Mouse (Mus musculus): ENCODE data around the gene Crhr1. TPM values are rescaled to one million over a fixed set of nuclear protein-coding genes. Genes with fewer than 3 reads are reported as not detected.

The Crhr1 gene
- polyA plus RNA-seq, 1 experiment, result not detected

DNA sequence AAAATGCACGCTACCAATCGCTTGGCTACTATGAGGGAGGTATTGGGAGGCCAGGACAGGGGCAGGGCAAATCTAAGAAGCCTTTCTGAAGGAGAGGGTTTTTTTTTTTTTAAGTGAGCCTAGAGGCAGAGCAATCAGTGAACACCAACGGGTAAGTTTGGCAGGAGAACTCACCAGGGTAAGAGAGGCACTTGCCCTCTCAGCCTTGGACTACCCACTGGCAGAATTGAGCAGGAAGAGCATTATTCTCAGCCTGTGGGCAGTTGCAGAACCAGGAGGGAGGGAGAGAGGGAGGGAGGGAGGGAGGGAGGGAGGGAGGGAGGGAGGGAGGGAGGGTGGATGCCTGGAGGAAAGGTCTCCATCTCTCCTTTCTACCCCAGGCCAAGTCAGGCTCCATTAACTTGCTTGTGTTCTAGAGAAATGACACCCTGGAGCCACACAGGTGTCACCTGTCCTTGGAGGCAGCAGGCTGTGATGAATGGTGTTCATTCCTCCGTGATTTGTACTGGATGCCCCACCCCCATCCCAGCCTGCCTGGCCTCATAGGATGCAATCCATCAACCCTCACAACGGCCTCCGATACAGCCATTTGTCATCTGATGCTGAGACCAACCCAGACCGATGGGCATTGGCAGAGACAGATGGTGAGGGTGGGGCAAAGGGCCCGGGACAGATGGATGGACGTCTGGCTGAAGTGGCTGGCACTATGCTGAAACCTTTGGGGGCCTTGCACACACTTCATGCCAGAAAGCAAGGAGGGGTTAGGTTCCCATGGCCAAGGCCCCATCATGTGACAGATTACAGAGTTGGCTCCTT, 22.4 kb downstream of the Crhr1 start:
- Histone ChIP-seq H3K79me2 (ENCODE audit: control insufficient read depth, insufficient read depth) (no peaks in the 10 kb centered on the region), H3K27me3 (ENCODE audit: control insufficient read depth, insufficient read depth, insufficient read length) (peaks cover 25% of the 10 kb centered on the region), H3K4me2 (ENCODE audit: low read depth) (no peak overlapping the region), H3ac (ENCODE audit: control insufficient read depth, insufficient read length) (no peak overlapping the region), H3K36me3 (ENCODE audit: control insufficient read depth, insufficient read depth) (no peaks in the 10 kb centered on the region), H3K4me3 (no peak overlapping the region)
- TF ChIP-seq POLR2A (IDR thresholded peaks at IDR 0.05; ENCODE audit: insufficient read length, low read depth), result no peak
- no peak for TF ChIP-seq MYOD1 (IDR thresholded peaks at IDR 0.05; ENCODE audit: control insufficient read depth in 1 of 3, insufficient read length in 2 of 3, low read depth in 2 of 3)
- no peak for TF ChIP-seq MYOG (IDR thresholded peaks at IDR 0.05; ENCODE audit: control insufficient read depth in 1 of 3, insufficient read depth in 1 of 3, insufficient read length in 2 of 3, low read depth in 2 of 3)
- no peak for TF ChIP-seq POLR2AphosphoS2 (IDR thresholded peaks at IDR 0.05; ENCODE audit: insufficient read length, low read depth)
- no peak for TF ChIP-seq CEBPB (IDR thresholded peaks at IDR 0.05; ENCODE audit: insufficient read depth, poor library complexity, severe bottlenecking)
- no peak for TF ChIP-seq TCF12 (IDR thresholded peaks at IDR 0.05; ENCODE audit: insufficient read depth, poor library complexity, severe bottlenecking)
- no peak for TF ChIP-seq E2F4 (IDR thresholded peaks at IDR 0.05; ENCODE audit: insufficient read depth)
- no peak for TF ChIP-seq MAX (IDR thresholded peaks at IDR 0.05; ENCODE audit: low read depth)
- no peak for TF ChIP-seq REST (IDR thresholded peaks at IDR 0.05; ENCODE audit: insufficient read depth, insufficient read length)
- TF ChIP-seq SRF (IDR thresholded peaks at IDR 0.05; ENCODE audit: control insufficient read depth, insufficient read length, low read depth), result no peak
- no peak for TF ChIP-seq USF1 (IDR thresholded peaks at IDR 0.05; ENCODE audit: low read depth)
- no peak for TF ChIP-seq TCF3 (IDR thresholded peaks at IDR 0.05; ENCODE audit: insufficient read length, low read depth)

DNA sequence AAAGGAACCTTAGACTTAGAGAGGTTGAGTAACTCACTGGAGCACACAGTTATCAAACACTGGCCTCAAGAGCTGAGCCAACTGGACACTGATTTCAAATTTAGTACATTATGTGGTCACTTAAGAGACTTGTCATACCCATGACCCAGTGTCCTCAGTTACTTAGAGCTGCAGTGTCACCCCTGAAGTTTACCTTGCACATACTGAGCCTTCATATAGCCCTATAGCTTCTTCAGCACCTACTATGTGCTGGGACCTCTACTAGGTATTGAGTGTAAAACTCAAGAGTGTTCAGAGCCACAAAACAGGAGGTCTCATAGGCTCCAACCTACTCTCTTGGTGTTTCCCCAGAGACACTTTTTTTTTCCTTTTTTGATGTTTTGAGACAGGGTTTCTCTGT, 23.2 kb downstream of the Crhr1 start:
- TF ChIP-seq USF1 (IDR thresholded peaks at IDR 0.05; ENCODE audit: low read depth), result no peak
- TF ChIP-seq POLR2A (IDR thresholded peaks at IDR 0.05; ENCODE audit: insufficient read length, low read depth), result no peak
- TF ChIP-seq SRF (IDR thresholded peaks at IDR 0.05; ENCODE audit: control insufficient read depth, insufficient read length, low read depth), result no peak
- TF ChIP-seq MYOD1 (IDR thresholded peaks at IDR 0.05; ENCODE audit: control insufficient read depth in 1 of 3, insufficient read length in 2 of 3, low read depth in 2 of 3), result no peak
- no peak for TF ChIP-seq E2F4 (IDR thresholded peaks at IDR 0.05; ENCODE audit: insufficient read depth)
- no peak for TF ChIP-seq MYOG (IDR thresholded peaks at IDR 0.05; ENCODE audit: control insufficient read depth in 1 of 3, insufficient read depth in 1 of 3, insufficient read length in 2 of 3, low read depth in 2 of 3)
- TF ChIP-seq POLR2AphosphoS2 (IDR thresholded peaks at IDR 0.05; ENCODE audit: insufficient read length, low read depth), result no peak
- H3K79me2 ChIP-seq (ENCODE audit: control insufficient read depth, insufficient read depth), result no peaks in the 10 kb centered on the region
- H3ac ChIP-seq (ENCODE audit: control insufficient read depth, insufficient read length), result no peak overlapping the region
- no peak overlapping the region for H3K4me2 ChIP-seq (ENCODE audit: low read depth)
- H3K27me3 ChIP-seq (ENCODE audit: control insufficient read depth, insufficient read depth, insufficient read length), result peaks cover 25% of the 10 kb centered on the region
- H3K36me3 ChIP-seq (ENCODE audit: control insufficient read depth, insufficient read depth), result no peaks in the 10 kb centered on the region
- no peak overlapping the region for H3K4me3 ChIP-seq

DNA sequence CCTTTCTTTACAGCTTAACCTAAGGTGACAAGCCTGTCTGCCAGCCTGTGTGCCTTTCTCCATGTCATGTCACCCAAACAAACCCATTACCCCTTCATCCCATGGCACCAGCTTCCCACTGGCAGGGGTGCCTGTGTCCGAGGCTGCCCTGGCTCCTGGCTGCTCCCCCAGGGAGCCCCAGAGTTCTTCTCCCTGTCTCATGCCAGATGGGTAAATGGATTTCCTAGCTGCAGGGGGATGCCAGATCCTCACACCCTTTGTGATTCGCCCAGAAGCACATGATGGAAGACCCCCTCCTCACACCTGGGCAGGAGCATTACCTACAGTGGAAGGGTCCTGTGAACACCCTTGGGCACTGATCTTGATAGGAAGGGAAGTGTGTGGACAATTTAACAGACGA, 23.7 kb downstream of the Crhr1 start:
- H3K27me3 ChIP-seq (ENCODE audit: control insufficient read depth, insufficient read depth, insufficient read length), result peaks cover 22% of the 10 kb centered on the region
- H3K4me2 ChIP-seq (ENCODE audit: low read depth), result no peak overlapping the region
- H3ac ChIP-seq (ENCODE audit: control insufficient read depth, insufficient read length), result no peak overlapping the region
- TF ChIP-seq MYOD1 (IDR thresholded peaks at IDR 0.05; ENCODE audit: control insufficient read depth in 1 of 3, insufficient read length in 2 of 3, low read depth in 2 of 3), result no peak
- TF ChIP-seq MYOG (IDR thresholded peaks at IDR 0.05; ENCODE audit: control insufficient read depth in 1 of 3, insufficient read depth in 1 of 3, insufficient read length in 2 of 3, low read depth in 2 of 3), result no peak
- TF ChIP-seq CEBPB (IDR thresholded peaks at IDR 0.05; ENCODE audit: insufficient read depth, poor library complexity, severe bottlenecking), result no peak
- TF ChIP-seq E2F4 (IDR thresholded peaks at IDR 0.05; ENCODE audit: insufficient read depth), result no peak
- no peak for TF ChIP-seq POLR2A (IDR thresholded peaks at IDR 0.05; ENCODE audit: insufficient read length, low read depth)
- TF ChIP-seq SRF (IDR thresholded peaks at IDR 0.05; ENCODE audit: control insufficient read depth, insufficient read length, low read depth), result no peak
- TF ChIP-seq USF1 (IDR thresholded peaks at IDR 0.05; ENCODE audit: low read depth), result no peak
- TF ChIP-seq TCF12 (IDR thresholded peaks at IDR 0.05; ENCODE audit: insufficient read depth, poor library complexity, severe bottlenecking), result no peak
- no peak for TF ChIP-seq MAX (IDR thresholded peaks at IDR 0.05; ENCODE audit: low read depth)
- no peak for TF ChIP-seq REST (IDR thresholded peaks at IDR 0.05; ENCODE audit: insufficient read depth, insufficient read length)
- no peak for TF ChIP-seq POLR2AphosphoS2 (IDR thresholded peaks at IDR 0.05; ENCODE audit: insufficient read length, low read depth)
- TF ChIP-seq TCF3 (IDR thresholded peaks at IDR 0.05; ENCODE audit: insufficient read length, low read depth), result no peak
- H3K79me2 ChIP-seq (ENCODE audit: control insufficient read depth, insufficient read depth), result no peaks in the 10 kb centered on the region
- no peak overlapping the region for H3K4me3 ChIP-seq
- H3K36me3 ChIP-seq (ENCODE audit: control insufficient read depth, insufficient read depth), result no peaks in the 10 kb centered on the region

DNA sequence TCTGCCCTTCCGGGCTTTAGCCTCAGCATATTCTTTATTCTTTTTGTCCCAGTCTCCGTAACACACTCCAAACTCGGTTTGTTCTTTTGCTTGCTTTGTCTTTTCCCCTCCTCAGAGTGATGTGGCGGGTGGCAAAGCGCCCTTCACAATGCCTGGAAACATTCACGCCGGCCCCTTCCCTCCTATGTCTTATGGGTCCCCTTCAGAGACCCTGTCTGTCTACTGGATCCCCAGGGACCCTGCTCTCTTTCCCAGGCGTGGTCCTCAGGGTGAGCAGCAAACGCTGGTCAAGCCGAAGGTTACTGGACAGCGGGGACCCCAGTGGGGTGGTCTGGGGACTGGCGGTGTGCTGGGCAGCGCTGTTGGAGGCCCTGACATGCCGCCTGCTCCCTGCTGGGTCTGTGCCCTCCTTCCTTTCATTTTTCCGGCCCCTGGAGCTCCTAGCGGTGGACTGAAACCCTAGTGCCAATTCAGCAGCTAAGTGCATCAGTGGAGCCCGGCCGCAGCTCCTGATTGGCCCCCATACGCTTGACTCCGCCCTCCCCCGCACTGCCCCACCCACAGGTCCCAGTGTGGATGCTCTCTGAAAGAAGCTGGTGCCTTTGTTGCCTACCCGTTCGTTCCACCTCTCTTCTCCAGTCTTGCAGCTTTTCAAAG, 25.1 kb downstream of the Crhr1 start:
- Histone ChIP-seq H3K4me3 (peak overlapping the region; percentile 9), H3K79me2 (ENCODE audit: control insufficient read depth, insufficient read depth) (no peaks in the 10 kb centered on the region), H3K4me2 (ENCODE audit: low read depth) (peak overlapping the region; percentile 74), H3K36me3 (ENCODE audit: control insufficient read depth, insufficient read depth) (no peaks in the 10 kb centered on the region), H3ac (ENCODE audit: control insufficient read depth, insufficient read length) (no peak overlapping the region), H3K27me3 (ENCODE audit: control insufficient read depth, insufficient read depth, insufficient read length) (peaks cover 13% of the 10 kb centered on the region)
- TF ChIP-seq SRF (IDR thresholded peaks at IDR 0.05; ENCODE audit: control insufficient read depth, insufficient read length, low read depth) (no peak), MYOD1 (IDR thresholded peaks at IDR 0.05; ENCODE audit: control insufficient read depth in 1 of 3, insufficient read length in 2 of 3, low read depth in 2 of 3) (no peak), REST (IDR thresholded peaks at IDR 0.05; ENCODE audit: insufficient read depth, insufficient read length) (no peak), TCF3 (IDR thresholded peaks at IDR 0.05; ENCODE audit: insufficient read length, low read depth) (no peak), POLR2AphosphoS2 (IDR thresholded peaks at IDR 0.05; ENCODE audit: insufficient read length, low read depth) (no peak), CEBPB (IDR thresholded peaks at IDR 0.05; ENCODE audit: insufficient read depth, poor library complexity, severe bottlenecking) (no peak), USF1 (IDR thresholded peaks at IDR 0.05; ENCODE audit: low read depth) (no peak), TCF12 (IDR thresholded peaks at IDR 0.05; ENCODE audit: insufficient read depth, poor library complexity, severe bottlenecking) (no peak), MAX (IDR thresholded peaks at IDR 0.05; ENCODE audit: low read depth) (no peak), MYOG (IDR thresholded peaks at IDR 0.05; ENCODE audit: control insufficient read depth in 1 of 3, insufficient read depth in 1 of 3, insufficient read length in 2 of 3, low read depth in 2 of 3) (no peak)
